Mouse (Mus musculus) embryonic facial prominence, embryonic 14.5 days (tissue): ENCODE measurements at regions not wholly inside any gene's neighbourhood (a gene's known extent, or its start where the extent isn't known, plus 50 kb on each side); places are given as distances from the start of the nearest gene placed in this dataset.
A peak's percentile ranks its signal among the peaks of the same experiment; 100 is the strongest.

ENCODE experiments used
- ATAC-seq: fragments of 200-750 bp; cut with Nextera tagmentation; 2 replicates; pipeline ENCODE4 v1.8.0; 2017; ENCODE audit warnings: low read depth, moderate number of reproducible peaks, moderate TSS enrichment
- DNase-seq: peaks from one replicate; pipeline ENCODE4 v3.0.0-alpha.2; 2015; ENCODE audit warnings: low spot score
- H3K27ac ChIP-seq: fragments of 300-500 bp; sonication (generic); replicated peaks from 2 replicates; pipeline ENCODE4 v1.5.1; 2014; ENCODE audit warnings: low read depth, mild to moderate bottlenecking, low read length, moderate library complexity
- H3K27me3 ChIP-seq: fragments of 300-500 bp; sonication (generic); replicated peaks from 2 replicates; pipeline ENCODE4 v1.6.1; 2014; ENCODE audit warnings: low read length; ENCODE audit not compliant: control insufficient read depth, insufficient read depth
- H3K36me3 ChIP-seq: fragments of 300-500 bp; sonication (generic); 2 replicates; pipeline ENCODE4 v1.6.1; 2014; ENCODE audit warnings: low read length, mixed read lengths; ENCODE audit not compliant: control insufficient read depth, insufficient read depth
- H3K4me1 ChIP-seq: fragments of 300-500 bp; sonication (generic); 2 replicates; pipeline ENCODE4 v1.6.1; 2014; ENCODE audit warnings: antibody characterized with exemption, low read length; ENCODE audit not compliant: control insufficient read depth, insufficient read depth
- H3K4me2 ChIP-seq: fragments of 300-500 bp; sonication (generic); 2 replicates; pipeline ENCODE4 v1.6.1; 2014; ENCODE audit warnings: low read depth, mild to moderate bottlenecking, low read length, moderate library complexity, mixed read lengths
- H3K4me3 ChIP-seq: fragments of 300-500 bp; sonication (generic); 2 replicates; pipeline ENCODE4 v1.5.1; 2014; ENCODE audit warnings: low read depth, mild to moderate bottlenecking, low read length
- H3K9ac ChIP-seq: fragments of 300-500 bp; sonication (generic); 2 replicates; pipeline ENCODE4 v1.6.1; 2014; ENCODE audit warnings: low read depth, mild to moderate bottlenecking, low read length, moderate library complexity, mixed read lengths
- H3K9me3 ChIP-seq: fragments of 300-500 bp; sonication (generic); 2 replicates; pipeline ENCODE4 v1.6.1; 2016; ENCODE audit warnings: low read length; ENCODE audit not compliant: control insufficient read depth
- WGBS: fragments of 180-500 bp; shearing (Covaris S2); extraction: QIAGEN DNeasy Blood & Tissue Kit; methylation state at CpG from one replicate; pipeline ENCODE4 v1.1.7; 2014; 5-methylcytosine and 5-hydroxymethylcytosine counted together

- H3K27ac ChIP-seq = no peak overlapping the region
- DNase-seq (no peak), ATAC-seq (no peak)
- no peaks in the 10 kb centered on the region for H3K27me3 ChIP-seq
- no peak overlapping the region for H3K4me3 ChIP-seq
- H3K9me3 ChIP-seq = no peaks in the 10 kb centered on the region
- H3K4me1 ChIP-seq = no peaks in the 10 kb centered on the region
- H3K36me3 ChIP-seq = no peaks in the 10 kb centered on the region
- no peak overlapping the region for H3K4me2 ChIP-seq
- no peak overlapping the region for H3K9ac ChIP-seq
These were observed 483.4 kb downstream of the Car8 start for GRCm38 (mm10) chr4:7755473-7755872.

- ATAC-seq (no peak), DNase-seq (no peak)
- 59% methylated on average over 4 of the region's 4 CpGs for WGBS
- Histone ChIP-seq H3K36me3 (no peaks in the 10 kb centered on the region), H3K9ac (no peak overlapping the region), H3K4me1 (no peaks in the 10 kb centered on the region), H3K9me3 (no peaks in the 10 kb centered on the region), H3K27ac (no peak overlapping the region), H3K4me3 (no peak overlapping the region), H3K27me3 (no peaks in the 10 kb centered on the region), H3K4me2 (no peak overlapping the region)
These were observed 484.9 kb downstream of the Car8 start for GRCm38 (mm10) chr4:7753931-7754330.

- no peaks in the 10 kb centered on the region for H3K4me1 ChIP-seq
- H3K9ac ChIP-seq = no peak overlapping the region
- no peaks in the 10 kb centered on the region for H3K9me3 ChIP-seq
- no peak overlapping the region for H3K4me2 ChIP-seq
- no peak for ATAC-seq
- no peaks in the 10 kb centered on the region for H3K36me3 ChIP-seq
- H3K27me3 ChIP-seq = no peaks in the 10 kb centered on the region
- no peak overlapping the region for H3K4me3 ChIP-seq
- 80% methylated on average over 1 of the region's 1 CpGs for WGBS
- no peak for DNase-seq
- no peak overlapping the region for H3K27ac ChIP-seq
These were observed 487.6 kb downstream of the Car8 start for GRCm38 (mm10) chr4:7751208-7751607.

GRCm38 (mm10) chr4:7722893-7723292 is 515.9 kb downstream of the Car8 start:
- no peak for ATAC-seq
- H3K4me1 ChIP-seq = no peaks in the 10 kb centered on the region
- no peaks in the 10 kb centered on the region for H3K36me3 ChIP-seq

GRCm38 (mm10) chr4:7688516-7688915 is 550.3 kb downstream of the Car8 start:
- Histone ChIP-seq H3K27ac (no peak overlapping the region), H3K27me3 (no peaks in the 10 kb centered on the region), H3K9me3 (0 out of 2 replicates have a peak, but pooled peaks cover 8% of the 10 kb centered on the region), H3K4me2 (no peak overlapping the region), H3K36me3 (no peaks in the 10 kb centered on the region), H3K9ac (no peak overlapping the region), H3K4me1 (no peaks in the 10 kb centered on the region), H3K4me3 (no peak overlapping the region)
- WGBS = 77% methylated on average over 4 of the region's 4 CpGs
- ATAC-seq = no peak
- no peak for DNase-seq

More at GRCm38 (mm10) chr4:7722893-7723292, 515.9 kb downstream of the Car8 start:
- no peak overlapping the region for H3K4me2 ChIP-seq
- DNase-seq = no peak
- H3K27me3 ChIP-seq = no peaks in the 10 kb centered on the region
- no peak overlapping the region for H3K27ac ChIP-seq
- H3K4me3 ChIP-seq = no peak overlapping the region
- no peaks in the 10 kb centered on the region for H3K9me3 ChIP-seq
- H3K9ac ChIP-seq = no peak overlapping the region

GRCm38 (mm10) chr4:7687231-7687630 is 551.6 kb downstream of the Car8 start:
- no peak overlapping the region for H3K9ac ChIP-seq
- no peak overlapping the region for H3K4me2 ChIP-seq
- DNase-seq = no peak
- no peak overlapping the region for H3K4me3 ChIP-seq
- 79% methylated on average over 1 of the region's 1 CpGs for WGBS
- no peaks in the 10 kb centered on the region for H3K27me3 ChIP-seq
- ATAC-seq = no peak
- 0 out of 2 replicates have a peak, but pooled peaks cover under 1% of the 10 kb centered on the region for H3K9me3 ChIP-seq
- no peaks in the 10 kb centered on the region for H3K4me1 ChIP-seq
- H3K27ac ChIP-seq = no peak overlapping the region
- no peaks in the 10 kb centered on the region for H3K36me3 ChIP-seq

GRCm38 (mm10) chr4:7670795-7671105 is 568.1 kb downstream of the Car8 start:
- Histone ChIP-seq H3K27ac (peak overlapping the region; percentile 44; the same call in 1 of the 2 replicates), H3K4me1 (peaks cover 6% of the 10 kb centered on the region), H3K36me3 (no peaks in the 10 kb centered on the region), H3K4me2 (no peak overlapping the region), H3K4me3 (no peak overlapping the region), H3K9me3 (no peaks in the 10 kb centered on the region), H3K27me3 (no peaks in the 10 kb centered on the region), H3K9ac (no peak overlapping the region)
- WGBS = 70% methylated on average over 4 of the region's 4 CpGs
- DNase-seq (peak; percentile 24), ATAC-seq (no peak)

- H3K36me3 ChIP-seq = no peaks in the 10 kb centered on the region
- H3K9ac ChIP-seq = no peak overlapping the region
- H3K27me3 ChIP-seq = no peaks in the 10 kb centered on the region
- ATAC-seq = no peak
- H3K4me1 ChIP-seq = peaks cover 6% of the 10 kb centered on the region
- H3K4me3 ChIP-seq = no peak overlapping the region
- H3K4me2 ChIP-seq = no peak overlapping the region
- H3K27ac ChIP-seq = 0 out of 2 replicates have a peak overlapping the region, but pooled peaks have one; percentile 44
- H3K9me3 ChIP-seq = no peaks in the 10 kb centered on the region
- WGBS = 45% methylated on average over 4 of the region's 4 CpGs
- DNase-seq = peak; percentile 74
These were observed 568.6 kb downstream of the Car8 start for GRCm38 (mm10) chr4:7669992-7670794.

- Histone ChIP-seq H3K27ac (peak overlapping the region; percentile 66), H3K9ac (no peak overlapping the region), H3K4me2 (peak overlapping the region; percentile 35), H3K9me3 (no peaks in the 10 kb centered on the region), H3K36me3 (no peaks in the 10 kb centered on the region), H3K27me3 (no peaks in the 10 kb centered on the region), H3K4me1 (peaks cover 6% of the 10 kb centered on the region), H3K4me3 (no peak overlapping the region)
- WGBS = 20% methylated on average over 7 of the region's 7 CpGs
- ATAC-seq = peak; percentile 96
- peak; percentile 96 for DNase-seq
These were observed 571.8 kb downstream of the Car8 start for GRCm38 (mm10) chr4:7666935-7667594.
